Mouse (Mus musculus) CD8-positive naive resting alpha-beta T cell, adult 2 months (primary cell): ENCODE results near the gene Pgm5.
"Not testable (repeated sequence)": the region's sequence is repeated elsewhere in the genome, so short reads cannot be mapped to it uniquely, and the experiment has no call there.

Source experiments
- DNase-seq, 2 experiments: peaks; one replicate each; pipeline ENCODE4 v3.0.0; 2022; ENCODE audit warnings: low read depth in 2 of 2, low spot score in 2 of 2

Pgm5 gene

DNA sequence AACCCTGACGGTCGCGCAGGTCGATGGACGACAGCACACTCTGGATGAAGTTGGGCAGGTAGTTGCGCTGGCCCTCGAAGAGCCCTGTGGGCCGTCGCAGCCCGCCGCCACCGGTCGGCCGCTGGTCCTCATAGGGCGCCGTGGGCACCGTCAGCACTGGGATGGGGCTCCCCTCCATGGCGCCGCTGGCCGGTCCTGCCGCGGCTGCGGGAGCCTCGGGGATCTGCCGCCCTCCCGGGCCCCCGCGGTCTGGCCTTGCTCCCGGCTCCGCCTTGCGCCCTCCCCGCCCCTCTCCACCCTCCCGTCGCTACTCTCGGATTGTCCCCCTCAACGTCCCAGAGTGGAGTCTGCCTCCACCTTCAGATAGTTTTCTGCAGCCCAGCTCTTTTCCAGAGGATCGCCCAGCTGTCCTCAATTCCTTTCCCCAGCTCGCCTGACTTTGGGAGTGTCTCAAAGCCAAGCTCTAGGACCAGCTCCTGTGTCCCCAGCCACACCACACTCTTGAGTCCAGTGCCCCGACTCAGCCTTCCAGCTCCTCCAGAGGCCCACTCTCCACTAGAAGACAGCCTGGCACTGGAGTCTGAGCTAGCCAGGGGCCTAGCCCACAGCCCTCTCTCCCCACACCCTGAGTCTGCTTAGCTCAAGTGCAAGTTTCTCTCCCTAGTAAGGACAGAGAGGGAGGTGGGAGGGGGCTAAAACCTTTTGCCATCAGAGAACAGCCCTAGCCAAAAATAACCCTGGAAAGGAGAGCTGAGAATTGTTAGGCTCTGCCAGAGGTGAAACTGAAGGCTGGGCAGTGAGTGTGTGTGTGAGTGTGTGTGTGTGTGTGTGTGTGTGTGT is at the start of gene Pgm5:
Pgm5 (minus strand) TSS at position 244 of the 840 bp plus-strand sequence.
- DNase-seq: no peak

DNA sequence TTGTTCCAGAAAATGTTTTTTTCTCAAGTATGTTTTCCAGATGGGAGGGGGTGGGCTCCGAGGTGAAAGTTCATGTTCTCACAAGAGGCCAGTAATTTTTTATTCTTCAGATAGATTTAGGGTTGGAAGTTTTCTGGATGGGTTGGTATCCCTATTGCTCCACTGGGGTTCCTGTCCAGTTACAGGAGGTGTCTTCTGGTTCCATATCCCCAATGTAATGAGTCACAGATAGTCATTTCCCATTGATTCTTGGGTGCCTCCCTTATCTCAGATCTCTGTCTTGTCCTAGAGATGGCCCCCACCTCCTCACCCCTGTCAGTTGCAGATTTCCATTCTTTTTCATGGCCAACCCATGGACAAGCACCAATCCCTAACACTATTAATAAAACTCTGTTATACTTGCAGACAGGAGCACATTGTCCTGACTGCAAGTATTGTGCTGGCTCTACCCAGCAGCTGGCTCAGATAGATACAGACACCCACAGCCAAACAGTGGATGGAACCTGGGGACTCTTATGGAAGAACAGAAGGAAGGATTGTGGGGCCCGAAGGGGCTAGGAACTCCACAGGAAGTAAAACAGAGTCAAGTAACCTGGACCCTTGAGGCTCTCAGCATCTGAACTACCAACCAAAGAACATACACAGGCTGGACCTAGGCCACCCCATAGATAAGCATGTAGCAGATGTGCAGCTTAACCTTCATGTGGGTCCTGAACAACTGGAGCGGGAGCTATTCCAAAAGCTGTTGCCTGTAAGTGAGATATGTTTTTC is 46.9 kb upstream of the Pgm5 start:
- no peak for DNase-seq

DNA sequence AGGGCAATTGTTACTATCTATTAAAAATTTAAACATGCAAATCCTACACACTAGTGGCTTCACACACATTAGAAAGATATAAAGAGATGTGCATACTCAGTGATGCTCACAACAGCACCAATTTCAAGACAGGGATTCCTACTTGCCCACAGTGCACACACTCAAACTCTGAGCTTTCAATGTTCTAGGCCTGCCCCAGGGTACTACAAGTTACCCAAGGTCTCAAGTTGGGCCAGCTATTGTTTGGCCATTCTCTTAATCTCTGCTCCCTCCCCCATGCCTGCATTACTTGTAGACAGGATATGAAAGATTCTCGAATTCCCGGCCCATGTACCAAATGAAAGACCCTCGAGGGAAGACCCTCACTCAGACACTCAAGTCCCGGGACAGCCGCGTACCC is 46.0 kb upstream of the Pgm5 start:
- DNase-seq: no peak

DNA sequence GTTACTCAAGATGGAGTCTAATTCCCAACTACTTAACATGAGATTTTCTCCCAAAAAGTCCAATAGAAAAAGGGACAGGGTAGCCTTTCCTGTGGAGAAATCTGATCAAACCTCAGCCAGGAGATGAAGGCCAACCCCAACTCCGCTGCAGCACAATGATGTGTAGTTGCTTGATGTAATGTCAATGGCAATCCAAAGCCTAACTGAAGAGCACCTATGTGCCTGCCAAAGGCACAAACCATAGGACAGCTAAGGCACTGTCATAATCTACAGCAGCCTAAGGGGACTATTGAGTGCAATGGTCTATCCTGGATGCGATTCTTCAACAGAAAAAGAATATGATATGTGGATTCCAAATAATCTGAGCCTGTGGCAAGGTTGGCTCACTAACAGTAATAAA is 41.2 kb upstream of the Pgm5 start:
- DNase-seq: no peak

DNA sequence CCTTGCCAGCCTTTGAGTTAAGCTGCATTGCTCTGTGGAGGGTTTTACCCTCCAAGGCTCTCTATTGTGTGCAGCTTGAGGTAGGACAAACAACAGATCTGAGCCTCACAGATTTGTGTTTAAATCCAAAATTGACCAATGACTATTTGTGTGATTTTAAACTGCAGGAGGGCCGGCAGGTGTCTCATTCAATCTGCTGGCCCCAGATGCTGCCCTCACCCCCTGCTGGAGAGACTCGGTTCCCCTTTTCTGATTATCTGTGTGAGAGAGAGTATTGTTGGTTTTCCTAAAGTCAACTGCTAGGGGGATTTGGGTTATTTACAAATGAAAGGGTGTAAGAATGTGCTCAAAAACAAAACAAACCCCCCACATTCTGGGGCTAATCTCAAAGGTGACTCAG is 40.6 kb upstream of the Pgm5 start:
- DNase-seq: no peak

DNA sequence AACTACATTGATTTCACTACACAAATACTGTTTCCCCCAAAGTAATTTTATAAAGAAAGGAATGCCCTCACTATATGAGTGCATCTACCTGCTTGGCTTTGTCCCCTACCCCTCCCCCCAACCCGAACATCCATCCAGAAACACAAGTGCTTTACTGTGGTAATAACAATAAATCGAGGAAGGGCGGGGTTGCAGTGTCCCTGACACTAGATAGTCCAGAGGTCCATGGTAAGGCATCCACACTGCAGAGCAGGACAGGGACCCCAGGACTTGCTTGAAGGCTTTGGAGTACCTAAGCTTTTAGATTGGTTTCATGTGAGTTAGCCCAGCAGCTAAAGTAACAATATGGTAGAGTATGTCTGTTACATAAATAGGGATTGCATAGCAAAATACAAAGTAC is 40.0 kb upstream of the Pgm5 start:
- DNase-seq: no peak

DNA sequence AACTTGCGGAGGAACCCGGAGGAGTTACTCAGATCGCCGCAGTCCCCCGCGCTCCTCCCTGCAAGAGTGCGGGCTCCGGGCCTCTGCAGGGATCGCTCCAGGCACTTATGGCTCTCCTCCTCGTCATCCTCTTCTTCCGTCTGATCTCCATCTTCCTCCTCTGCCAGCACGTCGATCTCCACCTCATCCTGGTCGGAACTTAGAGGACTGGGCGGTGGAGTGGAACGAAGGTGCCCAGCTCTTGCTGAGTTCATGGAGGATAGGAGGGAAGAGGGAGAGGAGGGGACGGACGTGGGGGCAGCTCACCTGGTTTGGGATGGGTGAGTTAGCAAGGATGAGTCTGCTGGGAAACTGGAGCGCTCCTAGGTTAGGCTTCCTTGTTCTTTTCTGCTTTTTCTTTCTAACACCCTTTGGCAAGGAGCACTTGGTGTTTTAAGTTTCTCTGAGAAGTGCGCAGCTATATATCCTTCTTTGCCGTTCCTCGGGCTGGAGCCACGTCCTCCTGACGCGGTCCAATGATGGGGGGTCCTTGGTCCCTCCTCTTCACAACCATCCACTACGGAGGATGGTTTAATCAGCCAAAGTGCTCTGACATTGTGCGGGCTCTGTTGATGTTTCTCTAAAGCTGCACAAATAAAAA is 39.0 kb upstream of the Pgm5 start, which contains the start of gene Foxd4:
Foxd4 (minus strand) TSS at position 617 of the 640 bp plus-strand sequence.
- DNase-seq: no peak

DNA sequence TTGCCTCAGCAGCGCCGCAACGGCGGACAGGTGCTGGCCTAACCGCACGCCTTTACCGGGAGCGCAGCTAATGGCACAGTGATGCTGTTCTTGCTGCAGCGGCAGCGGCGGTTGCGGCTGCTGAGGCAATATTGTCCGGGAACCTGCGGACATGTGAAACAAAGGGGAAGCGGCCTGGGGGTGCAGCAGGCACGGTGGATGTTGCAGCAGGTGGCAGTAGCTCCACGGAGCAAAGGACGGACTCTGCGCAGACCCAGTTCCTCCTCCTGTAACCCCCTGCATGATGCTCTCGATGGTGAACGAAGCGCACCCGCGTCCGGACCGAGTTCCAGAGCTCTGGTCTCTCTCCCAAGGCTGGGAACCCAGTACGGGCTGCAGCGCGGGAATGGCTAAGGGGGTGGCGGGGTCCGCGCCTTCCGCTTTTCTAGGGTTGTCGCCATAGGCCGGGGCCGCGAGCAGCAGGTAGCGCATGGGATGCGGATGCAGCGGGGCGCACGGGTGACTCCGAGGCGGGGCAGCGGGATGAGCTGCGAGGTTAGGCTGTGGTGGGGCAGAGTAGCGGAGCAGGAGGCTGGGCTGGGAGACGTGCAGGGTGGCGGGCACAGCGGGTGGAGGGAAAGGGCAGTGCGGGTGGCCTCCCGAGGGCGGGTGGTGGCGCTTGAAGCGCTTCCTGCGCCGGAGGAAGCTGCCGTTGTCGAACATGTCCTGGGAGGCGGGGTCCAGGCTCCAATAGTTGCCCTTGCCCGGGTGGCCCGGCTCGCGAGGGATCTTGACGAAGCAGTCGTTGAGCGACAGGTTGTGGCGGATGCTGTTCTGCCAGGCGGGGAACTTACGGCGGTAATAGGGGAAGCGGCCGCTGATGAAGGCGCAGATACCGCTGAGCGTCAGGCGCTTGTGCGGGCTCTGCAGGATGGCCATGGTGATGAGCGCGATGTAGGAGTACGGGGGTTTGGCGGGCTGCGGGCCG is 38.2 kb upstream of the Pgm5 start:
- no peak for DNase-seq

DNA sequence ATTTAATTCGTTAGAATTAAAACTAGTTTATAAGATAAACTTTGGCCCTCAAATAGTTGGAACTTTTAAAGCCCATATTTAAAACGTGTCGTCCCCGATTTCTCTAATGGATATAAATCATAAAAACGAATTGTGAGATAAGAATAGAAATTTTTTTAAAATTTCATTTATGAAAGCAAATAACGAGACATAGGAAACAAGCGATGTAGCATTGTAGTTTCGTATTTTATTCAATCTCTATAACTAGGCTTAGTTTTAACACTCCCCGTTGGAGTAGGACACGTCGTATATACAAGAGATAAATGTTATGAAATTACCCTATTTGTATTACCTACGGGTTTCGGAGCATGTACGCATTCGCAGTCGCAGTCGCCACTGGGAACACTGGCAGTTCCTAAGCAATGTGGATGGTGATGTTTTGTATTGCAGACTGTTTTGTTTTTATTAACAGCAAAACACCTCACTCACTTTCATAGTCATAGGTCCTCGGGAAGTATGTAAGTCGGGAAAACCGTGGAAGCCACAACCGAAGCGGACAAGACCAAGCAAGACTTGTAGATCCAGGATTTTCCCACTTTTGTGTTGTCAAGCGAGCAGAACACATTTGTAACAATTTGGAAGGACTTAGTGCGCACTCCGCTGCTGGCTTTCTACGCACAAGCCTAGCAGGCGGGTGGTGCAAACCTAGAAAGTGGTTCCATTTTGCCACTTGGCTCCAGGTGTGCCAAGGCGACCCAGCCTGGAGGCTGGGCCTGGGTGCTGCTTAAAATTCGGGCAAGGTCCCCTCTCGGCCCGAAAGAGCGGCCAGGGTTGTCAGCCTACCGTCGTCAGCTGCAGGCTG is 37.3 kb upstream of the Pgm5 start:
- DNase-seq: no peak

DNA sequence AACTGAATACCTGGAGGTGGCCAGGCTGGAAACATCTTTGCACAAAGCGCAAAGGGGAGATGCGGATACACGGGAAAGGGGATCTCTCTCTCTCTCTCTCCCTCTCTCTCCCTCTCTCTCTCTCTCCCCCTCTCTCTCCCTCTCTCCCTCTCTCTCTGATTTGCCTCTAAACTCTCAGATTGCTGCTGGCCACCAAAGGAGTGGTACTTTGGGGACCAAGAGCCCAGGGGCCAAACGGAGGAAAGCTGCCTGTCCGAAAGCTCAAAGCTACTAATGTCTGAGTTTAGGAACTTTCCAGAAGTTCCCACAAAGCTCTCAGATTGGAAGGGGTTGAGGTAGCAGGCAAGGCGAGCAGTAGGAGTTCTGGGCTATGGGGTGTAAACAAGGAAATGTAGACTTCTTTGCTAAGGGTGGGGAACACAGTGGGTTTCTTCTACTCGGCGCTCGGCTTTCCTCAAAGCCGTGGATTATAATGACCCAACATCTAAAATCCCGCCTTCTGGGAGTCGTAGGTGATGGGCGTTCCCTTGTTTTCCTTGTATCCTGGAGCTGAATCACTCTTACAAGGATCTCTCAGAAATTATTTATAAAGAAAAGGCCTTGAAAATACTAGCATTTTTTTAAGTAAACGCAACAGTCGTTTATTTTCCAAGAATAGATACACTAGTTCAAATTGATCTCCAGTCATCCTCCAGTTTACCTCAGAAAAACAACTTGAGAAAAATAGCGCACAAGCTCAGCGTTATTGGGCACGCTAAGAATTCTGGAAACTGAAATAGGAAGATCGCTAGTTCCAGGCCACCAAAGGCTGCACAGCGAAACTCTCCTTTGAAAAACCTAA is 36.5 kb upstream of the Pgm5 start:
- DNase-seq: no peak

DNA sequence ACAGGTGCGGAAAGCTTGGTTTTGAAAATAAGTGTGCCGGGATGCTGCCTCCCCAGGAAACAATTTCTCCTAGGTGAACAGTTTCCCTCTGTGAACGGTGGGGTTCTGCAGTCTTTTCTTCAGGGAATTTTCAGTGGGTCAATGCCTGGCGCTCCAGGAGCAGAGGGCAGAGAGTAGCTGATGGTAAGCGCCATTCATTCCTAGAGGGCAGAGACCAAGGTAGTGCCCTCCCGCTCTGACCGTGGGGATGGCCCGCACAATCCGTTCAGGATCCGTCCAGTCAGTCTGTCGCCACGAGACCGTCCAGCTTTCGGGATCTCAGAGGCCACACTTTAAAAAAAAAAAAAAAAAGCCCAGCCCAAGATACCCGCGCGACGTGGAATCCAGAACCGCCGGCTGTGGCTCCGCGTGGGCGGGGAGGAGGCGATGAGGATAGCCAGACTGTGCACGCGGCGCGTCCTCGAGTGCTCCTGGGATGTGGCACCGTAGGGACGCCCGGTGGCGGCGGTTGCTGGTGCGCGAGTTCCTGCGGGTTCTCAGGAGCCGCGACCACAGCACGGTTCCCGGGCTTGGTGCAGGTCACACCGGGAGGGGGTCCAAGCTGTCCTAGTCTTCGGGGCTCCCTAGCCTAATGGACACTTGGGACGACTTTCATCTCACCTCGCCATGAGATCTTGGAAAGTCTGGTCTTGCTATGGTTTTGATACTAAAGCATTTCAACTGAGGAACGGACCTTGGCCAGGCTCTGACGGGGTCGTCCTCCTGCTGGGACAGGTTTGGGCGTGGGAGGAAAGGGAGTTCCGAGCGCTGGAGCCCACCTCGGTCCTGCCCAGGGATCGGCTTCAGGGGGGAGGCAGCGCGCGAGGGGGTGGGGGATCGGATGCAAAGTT is 35.6 kb upstream of the Pgm5 start:
- no peak for DNase-seq

DNA sequence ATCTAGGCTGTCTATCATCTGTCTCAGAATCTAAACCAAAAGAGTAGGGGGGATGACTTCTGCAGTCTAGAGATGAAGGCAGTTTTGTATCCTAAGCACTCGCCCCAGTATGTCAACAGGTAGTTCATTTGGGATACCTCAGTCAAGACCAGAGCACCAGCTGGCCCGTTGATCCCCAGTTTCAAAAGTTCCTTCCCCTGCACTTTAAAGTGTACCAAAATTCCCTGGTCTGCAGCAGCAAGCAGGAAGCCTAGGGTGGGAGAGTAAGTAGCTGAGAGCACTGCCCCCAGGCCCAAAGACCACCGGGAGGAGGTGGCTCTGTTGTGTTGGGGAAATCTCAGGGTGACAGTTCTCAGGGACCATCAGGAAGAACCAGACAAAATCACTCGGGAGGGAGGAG is 34.9 kb upstream of the Pgm5 start:
- no peak for DNase-seq

DNA sequence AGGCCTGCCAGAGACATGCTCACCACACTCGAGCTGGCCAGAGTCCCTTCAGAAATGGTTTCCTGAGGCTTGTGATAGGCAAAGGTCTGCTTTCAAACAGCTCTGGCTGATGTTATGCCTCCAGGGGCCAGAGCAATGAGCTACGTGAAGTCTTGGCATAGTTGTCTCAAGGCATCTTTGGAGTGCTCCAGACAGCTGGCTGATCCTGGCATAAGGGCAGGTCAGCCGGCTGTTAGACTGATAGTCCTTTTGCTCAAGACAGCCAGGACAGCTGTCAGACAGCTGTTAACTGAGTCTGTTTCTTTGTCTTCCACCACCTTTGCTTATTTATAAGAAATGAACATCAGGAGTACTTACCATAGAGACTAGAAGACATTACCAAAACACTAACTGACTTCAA is 25.2 kb upstream of the Pgm5 start:
- no peak for DNase-seq

DNA sequence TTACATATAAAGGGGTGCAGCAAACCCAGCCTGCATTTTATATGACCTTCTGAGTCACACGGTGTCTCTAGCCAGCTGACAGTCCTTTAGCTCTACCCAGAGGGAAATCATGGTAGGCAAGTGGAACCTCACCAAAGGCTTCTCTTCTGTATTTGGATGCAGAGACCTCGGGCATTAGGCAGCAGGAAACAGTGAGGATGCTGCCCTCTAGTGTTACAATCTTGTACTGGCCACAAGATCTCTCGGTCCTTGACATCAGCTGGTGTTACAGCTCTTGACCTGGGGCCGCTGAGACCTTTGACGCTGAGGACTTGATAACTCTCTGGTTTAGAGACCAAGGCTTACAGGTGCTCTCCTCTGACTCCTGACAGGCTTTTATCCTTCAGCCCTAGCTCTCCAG is 23.8 kb upstream of the Pgm5 start:
- peak in 1 of 2 experiments; percentile 18 for DNase-seq

DNA sequence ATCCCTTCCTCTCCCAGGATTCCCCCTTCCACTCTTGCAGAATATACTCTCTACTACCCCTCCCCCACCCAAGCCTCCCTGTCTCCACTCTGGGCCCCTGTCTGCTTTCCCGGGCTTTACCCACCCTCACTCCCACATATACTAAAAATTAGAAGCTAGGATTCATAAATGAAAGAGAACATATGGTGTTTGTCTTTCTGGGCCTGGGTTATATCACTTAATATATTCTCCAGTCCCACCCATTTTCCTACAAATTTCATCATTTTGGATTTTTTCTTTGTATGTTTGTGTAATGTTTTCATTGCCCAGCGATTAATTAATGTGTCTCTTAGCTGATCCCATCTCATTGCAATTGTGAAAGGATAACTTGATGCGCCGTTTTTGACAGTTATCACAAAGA is 19.6 kb upstream of the Pgm5 start:
- no peak for DNase-seq

DNA sequence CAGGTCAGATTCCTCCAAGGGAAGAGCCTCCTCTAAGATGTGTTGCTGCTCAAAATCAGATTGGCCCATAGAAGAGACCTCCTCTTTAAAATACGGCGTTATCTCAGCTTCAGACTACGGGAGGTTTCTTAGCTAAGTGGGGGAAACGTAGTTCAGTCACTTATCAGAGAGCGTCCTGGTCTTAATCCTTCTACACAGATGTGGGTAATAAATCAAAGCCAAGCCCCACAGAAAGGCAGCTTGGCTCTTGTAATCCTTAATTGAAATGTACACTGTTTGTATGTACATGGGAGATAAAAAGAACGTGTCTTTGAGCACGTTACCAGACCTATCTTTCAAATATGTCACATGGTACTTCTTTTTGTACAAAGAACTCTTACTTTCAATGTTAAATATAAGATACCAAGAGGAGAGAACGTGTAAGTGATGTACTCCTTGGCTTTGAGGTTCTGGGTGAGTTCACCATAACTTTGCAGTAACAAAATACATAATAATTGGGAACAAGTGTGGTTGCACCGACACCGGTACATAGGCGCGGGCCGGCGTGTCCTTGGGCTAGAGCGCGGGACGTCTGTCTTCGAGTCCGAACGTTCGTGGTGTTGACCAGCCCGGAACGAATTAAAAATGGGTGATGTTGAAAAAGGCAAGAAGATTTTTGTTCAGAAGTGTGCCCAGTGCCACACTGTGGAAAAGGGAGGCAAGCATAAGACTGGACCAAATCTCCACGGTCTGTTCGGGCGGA is 13.6 kb upstream of the Pgm5 start, which contains the start of gene Gm10053:
Gm10053 (plus strand) TSS at position 558 of the 742 bp plus-strand sequence.
- not testable (repeated sequence) for DNase-seq

DNA sequence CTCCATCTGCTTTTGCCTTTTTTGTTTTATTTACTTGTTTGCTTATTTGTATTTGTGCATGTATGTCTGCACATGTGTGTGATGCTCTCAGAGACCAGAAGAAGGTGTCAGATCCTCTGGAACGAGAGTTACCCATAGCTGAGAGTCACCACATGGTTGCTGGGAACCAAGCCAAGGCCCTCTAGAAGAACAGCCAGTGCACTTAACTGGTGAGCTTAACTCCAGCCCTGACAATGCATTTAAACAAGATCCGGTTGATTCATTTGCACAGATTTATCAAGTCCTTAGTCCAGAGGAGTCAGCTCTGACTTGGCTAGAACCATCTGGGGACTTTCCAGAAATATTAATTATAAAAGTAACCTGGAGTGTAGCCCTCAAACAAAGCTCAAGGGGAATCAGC is 12.2 kb upstream of the Pgm5 start:
- no peak for DNase-seq
